Mouse (Mus musculus) cerebellum, adult 2 months (tissue): Measurements from ENCODE around the gene Zbtb7b.

Source experiments
- CTCF ChIP-seq: fragments of 200-500 bp; IDR thresholded peaks from 2 replicates; pipeline ENCODE4 v1.5.1; 2011; ENCODE audit warnings: low read depth, mild to moderate bottlenecking, control low read depth, low read length, moderate library complexity, borderline replicate concordance; ENCODE audit not compliant: insufficient read depth
- POLR2A ChIP-seq: fragments of 200-500 bp; IDR thresholded peaks from 2 replicates; pipeline ENCODE4 v1.6.1; 2011; ENCODE audit warnings: low read length, control low read depth, borderline replicate concordance; ENCODE audit not compliant: insufficient read depth

DNA sequence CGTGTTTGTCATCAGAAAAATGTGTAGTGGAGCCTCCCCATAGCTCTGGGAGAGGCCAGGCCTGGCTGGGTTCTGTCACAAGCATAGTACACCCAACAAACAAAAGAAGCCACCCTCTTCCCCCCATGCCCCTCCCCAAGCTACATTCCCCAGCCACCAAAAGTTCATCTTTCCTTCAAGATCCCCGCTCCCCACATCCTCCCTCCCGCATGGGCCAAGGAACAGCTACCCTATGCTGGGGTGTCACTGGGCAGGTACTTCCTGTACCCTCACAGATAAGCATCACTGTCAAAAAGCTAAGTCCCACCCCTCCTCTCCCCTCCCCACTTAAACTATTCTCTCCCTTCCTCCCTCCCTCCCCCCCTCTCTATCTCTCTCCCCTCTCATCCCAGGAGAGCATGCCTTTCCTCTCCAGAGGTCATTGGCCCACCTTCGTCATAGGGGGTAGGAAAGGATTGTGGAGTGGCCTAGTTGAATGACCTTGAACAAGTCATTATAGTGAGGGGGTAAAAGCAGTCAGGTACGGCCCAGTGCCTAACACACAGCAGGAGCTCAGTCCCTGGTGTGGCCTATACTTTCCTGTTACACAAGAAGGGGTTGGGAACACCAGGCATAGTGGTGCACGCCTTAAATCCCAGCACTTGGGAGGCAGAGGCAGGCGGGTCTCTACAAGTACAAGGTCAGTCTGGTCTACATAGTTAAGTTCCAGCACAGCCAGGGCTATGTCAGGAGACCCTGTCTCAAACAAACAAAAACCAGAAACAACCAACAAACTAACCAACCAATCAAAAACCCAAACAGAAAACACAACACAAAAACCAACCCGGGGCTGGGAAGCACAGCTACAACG lies 12.3 kb downstream of the Zbtb7b start:
- TF ChIP-seq CTCF = no peak
- TF ChIP-seq POLR2A = no peak
